Mouse (Mus musculus) CH12.LX (cell line): ENCODE data around the gene Usp7. TPM values are rescaled to one million over a fixed set of nuclear protein-coding genes. Genes with fewer than 3 reads are reported as not detected.

Source experiments
- DNase-seq: peaks from one replicate; pipeline ENCODE4 v3.0.0-alpha.2; 2013; ENCODE audit errors: extremely low read depth
- H3K27ac ChIP-seq: 2 replicates; pipeline ENCODE4 v1.5.1; 2012; ENCODE audit warnings: low read depth, mild to moderate bottlenecking, control low read depth, moderate library complexity; ENCODE audit not compliant: insufficient read depth
- H3K27me3 ChIP-seq: replicated peaks from 2 replicates; pipeline ENCODE3; 2012; ENCODE audit warnings: inconsistent platforms
- H3K36me3 ChIP-seq, 2 experiments: replicated peaks in 1 of 2; 2 replicates each; pipeline versions ENCODE3 to v1.6.1; 2012; ENCODE audit warnings: inconsistent platforms in 1 of 2, low read length in 1 of 2, mild to moderate bottlenecking in 1 of 2, mixed read lengths in 1 of 2, moderate library complexity in 1 of 2; ENCODE audit not compliant: control insufficient read depth in 1 of 2, insufficient read depth in 1 of 2
- H3K4me1 ChIP-seq, 2 experiments: 2 replicates each; pipeline ENCODE4 v1.6.1; 2012; ENCODE audit warnings: inconsistent platforms in 1 of 2, moderate library complexity in 1 of 2; ENCODE audit not compliant: insufficient read depth in 2 of 2, control insufficient read depth in 1 of 2
- H3K4me2 ChIP-seq: 2 replicates; pipeline ENCODE4 v1.6.1; 2012; ENCODE audit warnings: low read depth, mild to moderate bottlenecking, control low read depth; ENCODE audit not compliant: poor library complexity, insufficient read depth, severe bottlenecking
- H3K4me3 ChIP-seq, 3 experiments: fragments of 150-350 bp in 1 of 3; sonication (generic) in 1 of 3; replicated peaks in 1 of 3; 2 replicates each; pipeline versions ENCODE3 to v1.5.1; 2011 to 2012; ENCODE audit warnings: low read depth in 2 of 3, low read length in 2 of 3, mild to moderate bottlenecking in 2 of 3, moderate library complexity in 2 of 3, control low read depth in 1 of 3, improper control_type of control experiment in 1 of 3, inconsistent platforms in 1 of 3, mixed read lengths in 1 of 3; ENCODE audit not compliant: poor library complexity in 1 of 3
- H3K79me2 ChIP-seq: replicated peaks from 2 replicates; pipeline ENCODE4 v1.6.1; 2012; ENCODE audit warnings: mild to moderate bottlenecking, moderate library complexity; ENCODE audit not compliant: control insufficient read depth, poor library complexity, insufficient read depth, severe bottlenecking; ENCODE audit errors: extremely low read depth
- H3K9ac ChIP-seq: 2 replicates; pipeline ENCODE4 v1.6.1; 2012; ENCODE audit warnings: low read depth, mild to moderate bottlenecking, control low read depth, moderate library complexity; ENCODE audit not compliant: insufficient read depth
- H3K9me3 ChIP-seq: replicated peaks from 2 replicates; pipeline ENCODE3; 2012; ENCODE audit warnings: low read length, inconsistent platforms, mixed read lengths
- BHLHE40 ChIP-seq: IDR thresholded peaks from 2 replicates; pipeline ENCODE4 v1.6.1; 2011; ENCODE audit warnings: mild to moderate bottlenecking, low read depth, low read length, improper control_type of control experiment
- CHD1 ChIP-seq: IDR thresholded peaks from 2 replicates; pipeline ENCODE4 v1.6.1; 2012; ENCODE audit warnings: low read depth, low read length, improper control_type of control experiment, inconsistent platforms
- CTCF ChIP-seq, 2 experiments: IDR thresholded peaks in 1 of 2; conservative IDR thresholded peaks in 1 of 2; 2 replicates each; pipeline ENCODE4 v1.5.1; 2011 to 2012; ENCODE audit warnings: low read depth in 2 of 2, low read length in 2 of 2, improper control_type of control experiment in 1 of 2, inconsistent platforms in 1 of 2, mild to moderate bottlenecking in 1 of 2, moderate library complexity in 1 of 2
- ELF1 ChIP-seq: IDR thresholded peaks from 2 replicates; pipeline ENCODE4 v1.6.1; 2014; ENCODE audit warnings: low read depth, mild to moderate bottlenecking, inconsistent platforms, low read length, improper control_type of control experiment
- EP300 ChIP-seq: IDR thresholded peaks from 2 replicates; pipeline ENCODE4 v1.6.1; 2011; ENCODE audit warnings: low read length, improper control_type of control experiment
- ETS1 ChIP-seq: conservative IDR thresholded peaks from 2 replicates; pipeline ENCODE4 v1.6.1; 2012; ENCODE audit warnings: low read depth, mild to moderate bottlenecking, inconsistent platforms, low read length, improper control_type of control experiment, moderate library complexity
- GABPA ChIP-seq: IDR thresholded peaks from 2 replicates; pipeline ENCODE4 v1.6.1; 2012; ENCODE audit warnings: low read depth, low read length, improper control_type of control experiment, inconsistent platforms; ENCODE audit not compliant: insufficient replicate concordance
- IRF4 ChIP-seq: IDR thresholded peaks from 2 replicates; pipeline ENCODE4 v1.6.1; 2014; ENCODE audit warnings: low read depth, mild to moderate bottlenecking, inconsistent platforms, low read length, improper control_type of control experiment
- JUN ChIP-seq: IDR thresholded peaks from 2 replicates; pipeline ENCODE4 v1.6.1; 2011; ENCODE audit warnings: low read depth, mild to moderate bottlenecking, low read length, improper control_type of control experiment, moderate library complexity; ENCODE audit not compliant: insufficient read depth
- KAT2A ChIP-seq: IDR thresholded peaks from 2 replicates; pipeline ENCODE4 v1.6.1; 2012; ENCODE audit warnings: low read length, improper control_type of control experiment, inconsistent platforms; ENCODE audit not compliant: insufficient replicate concordance
- MAFK ChIP-seq: IDR thresholded peaks from 2 replicates; pipeline ENCODE4 v1.6.1; 2011; ENCODE audit warnings: low read length, improper control_type of control experiment; ENCODE audit not compliant: insufficient replicate concordance
- MAX ChIP-seq: IDR thresholded peaks from 2 replicates; pipeline ENCODE4 v1.6.1; 2011; ENCODE audit warnings: low read length, improper control_type of control experiment
- MAZ ChIP-seq: IDR thresholded peaks from 2 replicates; pipeline ENCODE4 v1.6.1; 2012; ENCODE audit warnings: low read depth, mild to moderate bottlenecking, inconsistent platforms, low read length, improper control_type of control experiment, moderate library complexity
- MXI1 ChIP-seq: IDR thresholded peaks from 2 replicates; pipeline ENCODE4 v1.6.1; 2011; ENCODE audit warnings: mild to moderate bottlenecking, low read depth, low read length, improper control_type of control experiment
- MYC ChIP-seq: IDR thresholded peaks from 2 replicates; pipeline ENCODE4 v1.6.1; 2011; ENCODE audit warnings: low read depth, mild to moderate bottlenecking, improper control_type of control experiment, low read length
- NELFE ChIP-seq: IDR thresholded peaks from 2 replicates; pipeline ENCODE4 v1.6.1; 2011; ENCODE audit warnings: low read depth, low read length, improper control_type of control experiment
- NRF1 ChIP-seq: IDR thresholded peaks from 2 replicates; pipeline ENCODE4 v1.6.1; 2014; ENCODE audit warnings: low read depth, mild to moderate bottlenecking, inconsistent platforms, low read length, improper control_type of control experiment, moderate library complexity
- POLR2A ChIP-seq: IDR thresholded peaks from 2 replicates; pipeline ENCODE4 v1.6.1; 2011; ENCODE audit warnings: low read depth, mild to moderate bottlenecking, improper control_type of control experiment, low read length
- POLR2AphosphoS2 ChIP-seq: IDR thresholded peaks from 2 replicates; pipeline ENCODE4 v1.6.1; 2011; ENCODE audit warnings: low read depth, low read length, improper control_type of control experiment
- RAD21 ChIP-seq: IDR thresholded peaks from 2 replicates; pipeline ENCODE4 v1.6.1; 2011; ENCODE audit warnings: low read depth, mild to moderate bottlenecking, low read length, improper control_type of control experiment, moderate library complexity
- RCOR1 ChIP-seq: conservative IDR thresholded peaks from 2 replicates; pipeline ENCODE4 v1.6.1; 2012; ENCODE audit warnings: low read depth, mild to moderate bottlenecking, inconsistent platforms, low read length, improper control_type of control experiment
- SIN3A ChIP-seq: IDR thresholded peaks from 2 replicates; pipeline ENCODE4 v1.6.1; 2012; ENCODE audit warnings: low read length, improper control_type of control experiment, inconsistent platforms
- SMC3 ChIP-seq: IDR thresholded peaks from 2 replicates; pipeline ENCODE4 v1.6.1; 2011; ENCODE audit warnings: low read depth, low read length, improper control_type of control experiment
- TBP ChIP-seq: conservative IDR thresholded peaks from 2 replicates; pipeline ENCODE4 v1.6.1; 2011; ENCODE audit warnings: low read depth, low read length, improper control_type of control experiment
- TCF12 ChIP-seq: IDR thresholded peaks from 2 replicates; pipeline ENCODE4 v1.6.1; 2014; ENCODE audit warnings: low read depth, mild to moderate bottlenecking, inconsistent platforms, low read length, improper control_type of control experiment
- UBTF ChIP-seq: IDR thresholded peaks from 2 replicates; pipeline ENCODE4 v1.6.1; 2012; ENCODE audit warnings: low read depth, mild to moderate bottlenecking, inconsistent platforms, low read length, improper control_type of control experiment, moderate library complexity
- ZC3H11A ChIP-seq: IDR thresholded peaks from 2 replicates; pipeline ENCODE4 v1.6.1; 2012; ENCODE audit warnings: low read depth, mild to moderate bottlenecking, inconsistent platforms, low read length, improper control_type of control experiment
- ZMIZ1 ChIP-seq: IDR thresholded peaks from 2 replicates; pipeline ENCODE4 v1.6.1; 2012; ENCODE audit warnings: low read depth, mild to moderate bottlenecking, inconsistent platforms, low read length, improper control_type of control experiment
- ZNF384 ChIP-seq: IDR thresholded peaks from 2 replicates; pipeline ENCODE4 v1.6.1; 2012; ENCODE audit warnings: low read depth, low read length, improper control_type of control experiment, inconsistent platforms
- dilution Hi-C: fragments of 300-500 bp; cut with MboI; formaldehyde crosslinking; loops from 2 replicates; pipeline ENCODE4 v1.14.3; 2020; ENCODE audit warnings: low sequenced_read_pairs; ENCODE audit not compliant: extremely low pct_unique_long_range_greater_than_20kb, extremely low pct_ligation_motif_present
- in situ Hi-C: fragments of 300-500 bp; cut with MboI; formaldehyde crosslinking; loops from 3 replicates; pipeline ENCODE4 v1.14.3; 2019; ENCODE audit warnings: low sequenced_read_pairs, low pct_ligation_motif_present, low pct_unique_long_range_greater_than_20kb, mixed read lengths
- polyA plus RNA-seq: library from polyadenylated mRNA; unstranded; fragments of >175 nt; gene quantifications from 2 replicates; pipeline ENCODE4 v1.2.1, GENCODE M21; 2012; ENCODE audit warnings: low read depth; ENCODE audit not compliant: insufficient read length
- total RNA-seq, 2 experiments: library from RNA; depleted of rRNA; stranded (reverse); fragments of 300-350 nt in 1 of 2; fragments of >200 nt in 1 of 2; gene quantifications; 2 replicates each; pipeline ENCODE4 v1.2.3; 2012 to 2014

Usp7 gene
- total and polyA plus RNA-seq, 3 experiments: 113 to 169 (median 143) TPM

DNA sequence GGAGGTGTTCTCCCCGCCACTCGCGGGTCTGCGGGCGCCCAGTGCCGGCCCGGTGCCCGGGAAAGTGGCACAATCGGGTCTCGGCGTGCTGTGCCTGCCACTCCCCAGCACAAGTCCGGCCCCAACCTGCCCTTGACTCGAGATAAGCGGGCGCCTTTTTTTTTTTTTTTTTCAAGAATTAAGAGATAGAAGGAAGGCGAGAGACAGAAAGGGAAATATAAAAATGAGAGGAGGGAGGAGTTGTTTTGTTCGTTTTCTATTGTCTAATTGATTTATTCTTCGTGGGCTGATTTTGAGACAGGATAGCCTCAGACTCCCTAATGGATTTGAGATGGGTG lies 119.8 kb downstream of the Usp7 start:
- Histone ChIP-seq H3K27me3 (peaks cover 15% of the 10 kb centered on the region), H3K36me3 (peaks cover 4 to 23% of the 10 kb centered on the region in 2 experiments)
- in situ Hi-C loops: loop anchor here (5.0 kb wide), 1 partner anchor 260 kb away; no protein-coding TSS in a partner anchor
- TF ChIP-seq MAZ (peak; percentile 13; the same call in 1 of the 2 replicates), SMC3 (no peak), ZNF384 (peak; percentile 85), ELF1 (0 out of 2 replicates have a peak, but pooled peaks have one; percentile 4), BHLHE40 (no peak), CHD1 (0 out of 2 replicates have a peak, but pooled peaks have one; percentile 35)
- TF ChIP-seq, all 38 proteins: peak for 4
- peak overlapping the region; percentile 15 to 60 (median 44) for H3K4me3 ChIP-seq
- dilution Hi-C loops: no loop called here
- peaks cover 23 to 65% of the 10 kb centered on the region in 2 experiments for H3K4me1 ChIP-seq
- no peaks in the 10 kb centered on the region for H3K9me3 ChIP-seq
- 0 out of 2 replicates have a peak overlapping the region, but pooled peaks have one; percentile 31 for H3K9ac ChIP-seq
- no peak overlapping the region for H3K27ac ChIP-seq
- peak overlapping the region; percentile 93 for H3K4me2 ChIP-seq
- no peak for DNase-seq
- H3K79me2 ChIP-seq: no peaks in the 10 kb centered on the region

DNA sequence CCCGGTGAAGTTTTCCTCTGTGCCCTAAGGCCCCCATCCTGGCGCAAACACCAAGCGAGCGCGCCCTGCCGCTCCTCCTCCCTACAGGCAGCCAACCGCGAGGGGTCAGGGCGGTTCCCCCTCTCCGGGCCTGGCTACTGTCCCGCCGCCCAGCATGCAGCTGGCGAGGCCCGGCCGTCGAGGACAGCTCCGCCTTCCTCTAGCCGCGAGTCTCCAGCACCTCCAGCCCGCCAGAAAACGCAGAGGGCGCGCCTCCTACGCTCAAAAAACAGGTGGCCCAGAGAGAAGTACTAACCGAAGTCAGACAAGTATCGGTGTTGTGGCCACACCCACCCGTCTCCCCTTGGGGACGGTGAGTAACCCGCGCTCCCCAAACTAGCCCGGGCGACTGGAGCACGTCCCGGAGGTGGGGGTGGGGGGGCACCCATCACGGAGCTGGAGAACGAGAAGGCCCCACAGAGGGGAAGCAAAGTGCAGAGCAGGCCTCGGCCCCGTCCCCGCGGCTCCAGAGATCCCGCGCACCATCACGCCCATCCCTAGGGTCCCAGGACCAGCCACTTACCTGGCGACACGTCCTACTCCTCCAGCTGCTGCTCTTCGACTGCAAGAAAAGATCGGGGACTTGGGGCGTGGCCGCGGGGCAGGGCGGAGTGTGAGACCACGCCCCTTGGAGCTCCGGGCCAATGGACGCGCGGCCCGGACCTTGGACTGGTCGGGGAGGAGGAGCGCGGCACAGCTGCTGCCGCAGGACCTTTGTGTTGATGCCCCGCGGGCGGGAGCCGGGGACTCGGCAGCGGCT lies 120.4 kb downstream of the Usp7 start, which contains the start of gene Carhsp1:
Gene Carhsp1, minus strand, starts transcription at position 605 of the 799 bp plus-strand sequence.
- H3K79me2 ChIP-seq: no peaks in the 10 kb centered on the region
- in situ Hi-C loops (loop anchor here (5.0 kb wide), 1 partner anchor 259 kb away; no protein-coding TSS in a partner anchor), dilution Hi-C loops (no loop called here)
- H3K36me3 ChIP-seq: peaks cover 4 to 25% of the 10 kb centered on the region in 2 experiments
- peak within 1 kb of the TSS; percentile 67 for H3K9ac ChIP-seq
- peak within 1 kb of the TSS; percentile 50 for H3K27ac ChIP-seq
- H3K4me3 ChIP-seq: peak within 1 kb of the TSS; percentile 60 to 66 (median 64)
- DNase-seq: peak; percentile 97
- peak within 1 kb of the TSS; percentile 93 for H3K4me2 ChIP-seq
- peaks cover 15% of the 10 kb centered on the region for H3K27me3 ChIP-seq
- no peaks in the 10 kb centered on the region for H3K9me3 ChIP-seq
- peaks cover 28 to 71% of the 10 kb centered on the region in 2 experiments for H3K4me1 ChIP-seq
- TF ChIP-seq CTCF (conservative IDR thresholded peaks at IDR 0.05 in 1 of 2, IDR thresholded peaks at IDR 0.05 in 1 of 2; ENCODE audit: low read depth in 2 of 2, low read length in 2 of 2) (0 out of 4 replicates have a peak, but pooled peaks of 1 of the 2 experiments have one; percentile 23), POLR2A (peak; percentile 98), GABPA (no peak), JUN (no peak), IRF4 (peak; percentile 13; the same call in 1 of the 2 replicates), MXI1 (no peak; the same call in 1 of the 2 replicates), RCOR1 (no peak), ETS1 (peak; percentile 18; the same call in 1 of the 2 replicates), NRF1 (no peak), RAD21 (no peak), TBP (peak; percentile 67; the same call in 1 of the 2 replicates), ELF1 (0 out of 2 replicates have a peak, but pooled peaks have one; percentile 33), MAFK (no peak), POLR2AphosphoS2 (peak; percentile 94), ZC3H11A (no peak), TCF12 (peak; percentile 93), ZMIZ1 (peak; percentile 93), EP300 (0 out of 2 replicates have a peak, but pooled peaks have one; percentile 4), MAX (peak; percentile 89; the same call in 1 of the 2 replicates), MYC (no peak; the same call in none of the 2 replicates), ZNF384 (no peak), CHD1 (no peak), SMC3 (no peak), SIN3A (peak; percentile 79), KAT2A (0 out of 2 replicates have a peak, but pooled peaks have one; percentile 47), UBTF (peak; percentile 81), NELFE (peak; percentile 95)
